Mouse (Mus musculus) brown adipose tissue, adult 24 weeks (tissue): ENCODE data around the gene Slc2a1. TPM values are rescaled to one million over a fixed set of nuclear protein-coding genes. Genes with fewer than 3 reads are reported as not detected.

Source experiments
- H3K27ac ChIP-seq: fragments of 200-500 bp; replicated peaks from 2 replicates; pipeline ENCODE4 v1.5.1; 2012; ENCODE audit warnings: low read depth, mild to moderate bottlenecking, low read length
- H3K4me1 ChIP-seq: fragments of 200-500 bp; 2 replicates; pipeline ENCODE4 v1.6.1; 2012; ENCODE audit warnings: low read length, mixed read lengths; ENCODE audit not compliant: control insufficient read depth, insufficient read depth, insufficient read length
- H3K4me3 ChIP-seq: fragments of 200-500 bp; 2 replicates; pipeline ENCODE4 v1.5.1; 2012; ENCODE audit warnings: low read depth, mild to moderate bottlenecking, low read length, moderate library complexity; ENCODE audit not compliant: insufficient read depth
- polyA plus RNA-seq: library from polyadenylated mRNA; stranded (reverse); fragments of >200 nt; gene quantifications from 2 replicates; pipeline ENCODE4 v1.2.4, GENCODE M21; 2012; ENCODE audit not compliant: missing spikeins, insufficient read depth, insufficient read length

Slc2a1 gene
- polyA plus RNA-seq, 1 experiment: 2.8 TPM

GRCm38 (mm10) chr4:119167068-119167467 is 58.6 kb downstream of the Slc2a1 start:
- Histone ChIP-seq H3K4me3 (no peak overlapping the region), H3K4me1 (no peaks in the 10 kb centered on the region), H3K27ac (no peak overlapping the region)

GRCm38 (mm10) chr4:119167663-119168062 is 59.2 kb downstream of the Slc2a1 start:
- Histone ChIP-seq H3K4me3 (no peak overlapping the region), H3K27ac (no peak overlapping the region), H3K4me1 (no peaks in the 10 kb centered on the region)

GRCm38 (mm10) chr4:119172919-119173650 is 64.6 kb downstream of the Slc2a1 start:
- peaks cover 10% of the 10 kb centered on the region for H3K4me1 ChIP-seq
- H3K4me3 ChIP-seq: peak overlapping the region; percentile 94
- H3K27ac ChIP-seq: peak overlapping the region; percentile 94

- peak within 1 kb of the TSS; percentile 94 for H3K27ac ChIP-seq
- peak within 1 kb of the TSS; percentile 94 for H3K4me3 ChIP-seq
- H3K4me1 ChIP-seq: peaks cover 10% of the 10 kb centered on the region
Measured at GRCm38 (mm10) chr4:119173851-119174453, 65.4 kb downstream of the Slc2a1 start, which contains the start of gene Zfp691. Zfp691 (minus strand) TSS chr4:119174195.

GRCm38 (mm10) chr4:119177702-119178101 is 69.2 kb downstream of the Slc2a1 start:
- Histone ChIP-seq H3K4me3 (no peak overlapping the region), H3K4me1 (peaks cover 10% of the 10 kb centered on the region), H3K27ac (peak overlapping the region; percentile 33)

- Histone ChIP-seq H3K4me1 (peaks cover 5% of the 10 kb centered on the region), H3K4me3 (no peak overlapping the region), H3K27ac (peak overlapping the region; percentile 33)
Measured at GRCm38 (mm10) chr4:119178331-119178730, 69.8 kb downstream of the Slc2a1 start.

GRCm38 (mm10) chr4:119180133-119180707 is 71.7 kb downstream of the Slc2a1 start:
- H3K27ac ChIP-seq: no peak overlapping the region
- H3K4me1 ChIP-seq: peaks cover 5% of the 10 kb centered on the region
- no peak overlapping the region for H3K4me3 ChIP-seq

GRCm38 (mm10) chr4:119181456-119181855 is 72.9 kb downstream of the Slc2a1 start:
- Histone ChIP-seq H3K4me3 (no peak overlapping the region), H3K27ac (no peak overlapping the region), H3K4me1 (peaks cover 5% of the 10 kb centered on the region)

- H3K4me3 ChIP-seq: no peak overlapping the region
- no peak overlapping the region for H3K27ac ChIP-seq
- H3K4me1 ChIP-seq: no peaks in the 10 kb centered on the region
Measured at GRCm38 (mm10) chr4:119183525-119183924, 75.0 kb downstream of the Slc2a1 start.

- Histone ChIP-seq H3K27ac (no peak overlapping the region), H3K4me3 (no peak overlapping the region), H3K4me1 (no peaks in the 10 kb centered on the region)
Measured at GRCm38 (mm10) chr4:119185771-119186170, 77.3 kb downstream of the Slc2a1 start.

Other genes starting within 250 kb of the Slc2a1 start
- gene Olfr1331, start 244.1 kb upstream of the Slc2a1 start, polyA plus RNA-seq: not detected in 2 replicates
- not detected in 2 replicates for gene Olfr1330, start 220.1 kb upstream of the Slc2a1 start, polyA plus RNA-seq
- gene Olfr1329, start 191.2 kb upstream of the Slc2a1 start, polyA plus RNA-seq: not detected in 2 replicates
- gene Olfr1328, start 170.1 kb upstream of the Slc2a1 start, polyA plus RNA-seq: not detected in 2 replicates
- gene Lao1, start 147.1 kb upstream of the Slc2a1 start, polyA plus RNA-seq: not detected in 2 replicates
- gene Zfp691, start 65.5 kb downstream of the Slc2a1 start, polyA plus RNA-seq: 16.2 and 24.1 TPM in 2 replicates
- not detected in 2 replicates for gene Ermap, start 81.3 kb downstream of the Slc2a1 start, polyA plus RNA-seq
- 30.6 and 38.8 TPM in 2 replicates for gene Svbp, start 86.6 kb downstream of the Slc2a1 start, polyA plus RNA-seq
- gene Tmem269, start 109.5 kb downstream of the Slc2a1 start, polyA plus RNA-seq: not detected in 2 replicates
- gene AU022252, start 124.0 kb downstream of the Slc2a1 start, polyA plus RNA-seq: 4.3 and 6.8 TPM in 2 replicates
- 5.7 and 6.5 TPM in 2 replicates for gene P3h1, start 124.2 kb downstream of the Slc2a1 start, polyA plus RNA-seq
- gene Cldn19, start 146.7 kb downstream of the Slc2a1 start, polyA plus RNA-seq: 0.46 TPM in 1 of 2 replicates, not detected in the other
- 573 and 1,023 TPM in 2 replicates for gene Ybx1, start 185.9 kb downstream of the Slc2a1 start, polyA plus RNA-seq
- gene Ppih, start 211.8 kb downstream of the Slc2a1 start, polyA plus RNA-seq: 15.4 and 17.0 TPM in 2 replicates